Mouse (Mus musculus): ENCODE measurements around the gene Ttc28. TPM values are rescaled to one million over a fixed set of nuclear protein-coding genes. Genes with fewer than 3 reads are reported as not detected.

The Ttc28 gene
- polyA plus RNA-seq, 1 experiment from 2014 or later, result 13.0 TPM

- ATAC-seq (replicated peaks; ENCODE audit: low FRiP score, low TSS enrichment, low read depth) (no peak), DNase-seq (ENCODE audit: low spot score) (no peak)
- Histone ChIP-seq H3K4me3 (ENCODE audit: low read depth, low read length) (no peak overlapping the region), H3K27me3 (replicated peaks; ENCODE audit: control insufficient read depth, insufficient read depth, low read length) (no peaks in the 10 kb centered on the region), H3K9ac (ENCODE audit: low read length) (no peak overlapping the region), H3K36me3 (ENCODE audit: control insufficient read depth, insufficient read depth, low read length) (peaks cover 16% of the 10 kb centered on the region; the same call in 1 of the 2 replicates), H3K4me2 (ENCODE audit: low read length) (no peak overlapping the region), H3K27ac (ENCODE audit: low read depth) (peak overlapping the region; percentile 61; the same call in 1 of the 2 replicates), H3K4me1 (replicated peaks; ENCODE audit: control insufficient read depth, insufficient read depth, low read length) (peaks cover 16% of the 10 kb centered on the region), H3K9me3 (ENCODE audit: control insufficient read depth, low read length) (no peaks in the 10 kb centered on the region)
- 62% methylated on average over 11 of the region's 11 CpGs for WGBS
Observed at GRCm38 (mm10) chr5:111097233-111098160, 217.9 kb downstream of the Ttc28 start.

- no peak overlapping the region for H3K4me2 ChIP-seq (ENCODE audit: low read length)
- H3K27ac ChIP-seq (ENCODE audit: low read depth), result peak overlapping the region; percentile 61
- peaks cover 16% of the 10 kb centered on the region for H3K4me1 ChIP-seq (replicated peaks; ENCODE audit: control insufficient read depth, insufficient read depth, low read length)
- ATAC-seq (replicated peaks; ENCODE audit: low FRiP score, low TSS enrichment, low read depth) (peak; percentile 72; the same call in 1 of the 2 replicates), DNase-seq (ENCODE audit: low spot score) (no peak)
- WGBS, result 37% methylated on average over 7 of the region's 7 CpGs
- no peak overlapping the region for H3K4me3 ChIP-seq (ENCODE audit: low read depth, low read length)
- no peak overlapping the region for H3K9ac ChIP-seq (ENCODE audit: low read length)
- peaks cover 16% of the 10 kb centered on the region; the same call in 1 of the 2 replicates for H3K36me3 ChIP-seq (ENCODE audit: control insufficient read depth, insufficient read depth, low read length)
- no peaks in the 10 kb centered on the region for H3K27me3 ChIP-seq (replicated peaks; ENCODE audit: control insufficient read depth, insufficient read depth, low read length)
- H3K9me3 ChIP-seq (ENCODE audit: control insufficient read depth, low read length), result no peaks in the 10 kb centered on the region
Observed at GRCm38 (mm10) chr5:111098516-111099274, 219.1 kb downstream of the Ttc28 start.

DNA sequence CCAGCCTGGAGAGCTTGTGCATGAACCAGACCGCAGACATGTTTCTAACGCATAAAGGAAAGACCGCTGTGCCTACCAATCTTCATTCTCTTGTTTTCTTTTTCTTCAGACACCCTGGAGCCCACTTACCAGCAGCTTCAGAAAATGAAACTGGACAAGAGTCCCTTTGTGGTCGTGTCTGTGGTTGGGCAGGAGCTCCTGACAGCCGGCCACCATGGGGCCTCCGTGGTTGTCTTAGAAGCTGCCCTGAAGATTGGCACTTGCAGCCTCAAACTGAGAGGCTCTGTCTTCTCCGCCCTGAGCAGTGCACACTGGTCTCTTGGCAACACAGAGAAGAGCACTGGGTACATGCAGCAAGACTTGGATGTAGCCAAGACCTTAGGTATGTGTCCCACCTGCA is 221.0 kb downstream of the Ttc28 start:
- no peak overlapping the region for H3K27ac ChIP-seq (ENCODE audit: low read depth)
- H3K9me3 ChIP-seq (ENCODE audit: control insufficient read depth, low read length), result no peaks in the 10 kb centered on the region
- DNase-seq (ENCODE audit: low spot score), result no peak
- H3K4me1 ChIP-seq (replicated peaks; ENCODE audit: control insufficient read depth, insufficient read depth, low read length), result peaks cover 16% of the 10 kb centered on the region
- H3K4me2 ChIP-seq (ENCODE audit: low read length), result no peak overlapping the region
- ATAC-seq (replicated peaks; ENCODE audit: low FRiP score, low TSS enrichment, low read depth), result no peak
- WGBS, result 91% methylated on average over 7 of the region's 7 CpGs
- no peak overlapping the region for H3K4me3 ChIP-seq (ENCODE audit: low read depth, low read length)
- no peak overlapping the region for H3K9ac ChIP-seq (ENCODE audit: low read length)
- H3K36me3 ChIP-seq (ENCODE audit: control insufficient read depth, insufficient read depth, low read length), result peaks cover 16% of the 10 kb centered on the region; the same call in 1 of the 2 replicates
- no peaks in the 10 kb centered on the region for H3K27me3 ChIP-seq (replicated peaks; ENCODE audit: control insufficient read depth, insufficient read depth, low read length)

DNA sequence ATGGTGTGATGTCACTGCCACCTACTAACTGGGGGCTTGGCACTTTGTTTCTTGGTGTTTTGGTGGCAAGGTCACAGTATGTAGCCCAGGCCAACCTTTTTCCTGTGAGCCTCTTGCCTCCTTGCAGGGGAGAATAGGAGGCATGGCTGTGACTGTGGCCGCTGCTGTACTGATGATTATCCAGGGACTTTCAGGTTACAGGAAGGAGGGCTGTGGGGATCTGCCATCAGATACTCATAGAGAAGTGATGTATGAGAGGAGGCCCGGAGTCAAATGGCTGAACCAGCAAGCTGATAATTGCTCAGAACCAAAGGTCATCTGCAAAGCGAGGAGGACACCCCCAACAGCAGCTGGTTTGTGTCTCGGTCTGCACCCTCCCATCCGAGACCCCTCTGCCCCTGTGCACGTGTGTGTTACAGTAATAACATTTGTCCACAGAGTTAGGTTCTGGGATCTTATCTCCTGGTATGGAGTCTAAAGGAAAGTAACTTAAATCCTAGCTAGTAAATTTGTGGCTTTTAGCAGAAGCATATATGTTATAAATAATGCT is 221.9 kb downstream of the Ttc28 start:
- Histone ChIP-seq H3K9me3 (ENCODE audit: control insufficient read depth, low read length) (no peaks in the 10 kb centered on the region), H3K36me3 (ENCODE audit: control insufficient read depth, insufficient read depth, low read length) (peaks cover 16% of the 10 kb centered on the region; the same call in 1 of the 2 replicates), H3K4me2 (ENCODE audit: low read length) (no peak overlapping the region), H3K4me3 (ENCODE audit: low read depth, low read length) (no peak overlapping the region), H3K27me3 (replicated peaks; ENCODE audit: control insufficient read depth, insufficient read depth, low read length) (no peaks in the 10 kb centered on the region), H3K4me1 (replicated peaks; ENCODE audit: control insufficient read depth, insufficient read depth, low read length) (peaks cover 16% of the 10 kb centered on the region), H3K27ac (ENCODE audit: low read depth) (no peak overlapping the region), H3K9ac (ENCODE audit: low read length) (no peak overlapping the region)
- DNase-seq (ENCODE audit: low spot score) (no peak), ATAC-seq (replicated peaks; ENCODE audit: low FRiP score, low TSS enrichment, low read depth) (no peak)
- WGBS, result 28% methylated on average over 6 of the region's 6 CpGs

GRCm38 (mm10) chr5:111104801-111105200 is 225.2 kb downstream of the Ttc28 start:
- no peaks in the 10 kb centered on the region for H3K9me3 ChIP-seq (ENCODE audit: control insufficient read depth, low read length)
- ATAC-seq (replicated peaks; ENCODE audit: low FRiP score, low TSS enrichment, low read depth), result no peak
- no peaks in the 10 kb centered on the region; the same call in 1 of the 2 replicates for H3K4me1 ChIP-seq (replicated peaks; ENCODE audit: control insufficient read depth, insufficient read depth, low read length)
- H3K9ac ChIP-seq (ENCODE audit: low read length), result no peak overlapping the region
- no peaks in the 10 kb centered on the region for H3K27me3 ChIP-seq (replicated peaks; ENCODE audit: control insufficient read depth, insufficient read depth, low read length)
- no peak overlapping the region for H3K4me2 ChIP-seq (ENCODE audit: low read length)
- DNase-seq (ENCODE audit: low spot score), result no peak
- no peak overlapping the region for H3K4me3 ChIP-seq (ENCODE audit: low read depth, low read length)
- H3K36me3 ChIP-seq (ENCODE audit: control insufficient read depth, insufficient read depth, low read length), result peaks cover 16% of the 10 kb centered on the region; the same call in 1 of the 2 replicates
- WGBS, result 87% methylated on average over 7 of the region's 7 CpGs
- no peak overlapping the region for H3K27ac ChIP-seq (ENCODE audit: low read depth)

DNA sequence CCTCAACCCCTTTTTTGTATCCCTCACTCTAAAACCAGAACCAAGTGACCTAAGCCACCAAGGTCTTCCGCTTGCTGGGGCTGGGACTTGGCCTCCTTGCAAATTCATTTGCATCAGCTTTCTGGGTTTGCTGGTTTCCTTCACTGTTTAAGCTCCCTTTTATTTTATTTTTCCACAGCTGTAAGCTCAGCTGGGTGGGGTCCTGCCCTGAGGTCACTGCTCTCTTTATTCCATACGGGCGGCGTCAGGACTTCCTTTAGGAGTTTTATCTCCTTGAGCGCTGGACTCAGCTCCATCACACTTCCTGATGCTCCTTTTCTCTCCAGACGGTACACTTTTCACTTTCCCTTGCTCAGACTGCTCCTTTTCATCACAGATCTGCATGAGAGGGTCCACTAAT is 231.8 kb downstream of the Ttc28 start:
- 59% methylated on average over 6 of the region's 6 CpGs for WGBS
- Histone ChIP-seq H3K36me3 (ENCODE audit: control insufficient read depth, insufficient read depth, low read length) (no peaks in the 10 kb centered on the region), H3K4me2 (ENCODE audit: low read length) (no peak overlapping the region), H3K27ac (ENCODE audit: low read depth) (no peak overlapping the region), H3K27me3 (replicated peaks; ENCODE audit: control insufficient read depth, insufficient read depth, low read length) (no peaks in the 10 kb centered on the region), H3K9ac (ENCODE audit: low read length) (no peak overlapping the region), H3K4me3 (ENCODE audit: low read depth, low read length) (no peak overlapping the region), H3K9me3 (ENCODE audit: control insufficient read depth, low read length) (no peaks in the 10 kb centered on the region), H3K4me1 (replicated peaks; ENCODE audit: control insufficient read depth, insufficient read depth, low read length) (peaks cover 8% of the 10 kb centered on the region)
- no peak for DNase-seq (ENCODE audit: low spot score)
- ATAC-seq (replicated peaks; ENCODE audit: low FRiP score, low TSS enrichment, low read depth), result no peak

DNA sequence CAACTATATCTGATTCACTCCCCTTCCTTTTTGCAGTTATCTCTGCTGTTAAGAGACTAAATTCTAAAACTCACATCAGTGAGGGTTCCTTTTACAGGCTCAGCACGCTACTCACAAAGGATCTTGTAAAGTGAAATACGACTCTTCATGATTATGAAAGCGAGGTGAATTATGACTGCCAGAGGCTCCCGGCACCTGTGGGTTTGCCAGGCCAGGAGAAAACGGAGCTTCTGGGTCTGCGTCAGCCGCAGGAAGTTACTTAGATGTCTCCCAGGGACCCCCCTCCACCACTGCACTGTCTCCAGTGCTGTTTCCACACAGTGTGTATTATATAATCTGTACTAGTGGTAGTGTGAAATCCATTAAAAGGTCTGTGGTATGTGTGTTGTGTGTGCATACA is 233.6 kb downstream of the Ttc28 start:
- Histone ChIP-seq H3K4me1 (replicated peaks; ENCODE audit: control insufficient read depth, insufficient read depth, low read length) (peaks cover 8% of the 10 kb centered on the region), H3K9me3 (ENCODE audit: control insufficient read depth, low read length) (no peaks in the 10 kb centered on the region), H3K27me3 (replicated peaks; ENCODE audit: control insufficient read depth, insufficient read depth, low read length) (no peaks in the 10 kb centered on the region), H3K36me3 (ENCODE audit: control insufficient read depth, insufficient read depth, low read length) (no peaks in the 10 kb centered on the region), H3K27ac (ENCODE audit: low read depth) (peak overlapping the region; percentile 10; the same call in 1 of the 2 replicates), H3K9ac (ENCODE audit: low read length) (no peak overlapping the region), H3K4me3 (ENCODE audit: low read depth, low read length) (no peak overlapping the region), H3K4me2 (ENCODE audit: low read length) (no peak overlapping the region)
- no peak for DNase-seq (ENCODE audit: low spot score)
- peak; percentile 41; the same call in 1 of the 2 replicates for ATAC-seq (replicated peaks; ENCODE audit: low FRiP score, low TSS enrichment, low read depth)
- WGBS, result 32% methylated on average over 7 of the region's 7 CpGs

GRCm38 (mm10) chr5:111113694-111114375 is 234.2 kb downstream of the Ttc28 start:
- H3K4me2 ChIP-seq (ENCODE audit: low read length), result no peak overlapping the region
- DNase-seq (ENCODE audit: low spot score) (no peak), ATAC-seq (replicated peaks; ENCODE audit: low FRiP score, low TSS enrichment, low read depth) (peak; percentile 85)
- WGBS, result 50% methylated on average over 8 of the region's 8 CpGs
- no peaks in the 10 kb centered on the region for H3K36me3 ChIP-seq (ENCODE audit: control insufficient read depth, insufficient read depth, low read length)
- peaks cover 8% of the 10 kb centered on the region for H3K4me1 ChIP-seq (replicated peaks; ENCODE audit: control insufficient read depth, insufficient read depth, low read length)
- H3K27ac ChIP-seq (ENCODE audit: low read depth), result 0 out of 2 replicates have a peak overlapping the region, but pooled peaks have one; percentile 10
- no peaks in the 10 kb centered on the region for H3K9me3 ChIP-seq (ENCODE audit: control insufficient read depth, low read length)
- H3K27me3 ChIP-seq (replicated peaks; ENCODE audit: control insufficient read depth, insufficient read depth, low read length), result no peaks in the 10 kb centered on the region
- no peak overlapping the region for H3K4me3 ChIP-seq (ENCODE audit: low read depth, low read length)
- H3K9ac ChIP-seq (ENCODE audit: low read length), result no peak overlapping the region

Measured in intestine, embryonic 14.5 days (tissue).